In the genomic region with DNA sequence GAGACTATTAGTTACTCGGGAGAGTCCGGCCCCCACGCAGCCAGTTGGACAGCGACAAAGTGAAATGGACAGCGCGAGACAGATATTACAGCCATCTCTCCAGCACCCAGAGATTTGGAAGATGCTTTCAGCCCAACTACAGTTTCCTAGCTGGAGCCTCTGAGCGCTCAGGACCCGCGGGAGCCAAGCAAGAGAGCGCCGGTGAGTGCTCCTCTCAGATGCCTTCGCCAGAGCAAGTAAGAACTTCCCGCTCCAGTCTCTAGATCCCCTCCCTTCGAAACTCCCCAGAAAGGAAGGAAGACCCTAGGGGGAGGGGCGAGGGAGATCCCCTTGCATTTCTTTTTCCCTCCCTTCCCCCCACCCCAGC, we compare ENCODE assay signal across 10 mouse cellular contexts. TPM values are rescaled to one million over a fixed set of nuclear protein-coding genes. Genes with fewer than 3 reads are reported as not detected.
DNase-seq lines count a peak whose midpoint lies in the region; ATAC-seq lines count a peak whose summit lies in the region.
"Had no signal": no experiment of that assay in that cellular context is flagged by ENCODE, and none has a peak within 500 bp of the region (broad histone marks: within the 10 kb centered on the region; RNA-seq: fewer than 3 reads in every experiment).

No protein-coding gene starts in this region.

- H3K27ac ChIP-seq in kidney, embryonic 15.5 days: no peak overlapping the region
- H3K27ac ChIP-seq in kidney, embryonic 16.5 days (ENCODE audit: low read length): no peak overlapping the region
- H3K27ac ChIP-seq in forebrain, embryonic 15.5 days (replicated peaks): no peak overlapping the region
- no peak overlapping the region for H3K27ac ChIP-seq in midbrain, embryonic 11.5 days (ENCODE audit: low read depth, low read length)

- DNase-seq in Muller cell, postnatal 12 days (ENCODE audit: inconsistent ontology term): peak; percentile 15
- DNase-seq in midbrain, embryonic 11.5 days (ENCODE audit: low spot score, missing footprints): peak; percentile 85
- no peak for DNase-seq in thymus, postnatal 4 days
- no peak for DNase-seq in heart, adult 11 months
- DNase-seq in cerebellum, postnatal 36 days: no peak

- no peaks in the 10 kb centered on the region for H3K9me3 ChIP-seq in kidney, embryonic 15.5 days (replicated peaks)
- H3K9me3 ChIP-seq in kidney, embryonic 16.5 days (ENCODE audit: low read length): no peaks in the 10 kb centered on the region
- no peaks in the 10 kb centered on the region for H3K9me3 ChIP-seq in forebrain, embryonic 15.5 days
- no peaks in the 10 kb centered on the region for H3K9me3 ChIP-seq in midbrain, embryonic 11.5 days (ENCODE audit: control insufficient read depth, low read length)

- peak; percentile 49; the same call in 1 of the 2 replicates for ATAC-seq in kidney, embryonic 15.5 days (replicated peaks; ENCODE audit: low FRiP score)
- ATAC-seq in kidney, embryonic 16.5 days (ENCODE audit: low FRiP score, low TSS enrichment): no peak
- ATAC-seq in forebrain, embryonic 15.5 days (replicated peaks): peak; percentile 51; the same call in 1 of the 2 replicates
- ATAC-seq in midbrain, embryonic 11.5 days (ENCODE audit: low FRiP score): no peak; the same call in 1 of the 2 replicates

- H3K4me3 ChIP-seq in kidney, embryonic 15.5 days (replicated peaks): no peak overlapping the region
- no peak overlapping the region for H3K4me3 ChIP-seq in kidney, embryonic 16.5 days (ENCODE audit: low read length)
- H3K4me3 ChIP-seq in forebrain, embryonic 15.5 days: peak overlapping the region; percentile 44
- peak overlapping the region; percentile 22 for H3K4me3 ChIP-seq in midbrain, embryonic 11.5 days (ENCODE audit: low read depth, low read length)

- no peak overlapping the region for H3K9ac ChIP-seq in kidney, embryonic 15.5 days
- no peak overlapping the region for H3K9ac ChIP-seq in kidney, embryonic 16.5 days (replicated peaks; ENCODE audit: low read length)
- H3K9ac ChIP-seq in forebrain, embryonic 15.5 days (replicated peaks): peak overlapping the region; percentile 45
- no peak overlapping the region for H3K9ac ChIP-seq in midbrain, embryonic 11.5 days (ENCODE audit: low read length)

- WGBS in kidney, embryonic 15.5 days: 3% methylated on average over 15 of the region's 15 CpGs
- WGBS in kidney, embryonic 16.5 days: 0% methylated on average over 15 of the region's 15 CpGs
- under 1% methylated on average over 15 of the region's 15 CpGs for WGBS in forebrain, embryonic 15.5 days
- under 1% methylated on average over 15 of the region's 15 CpGs for WGBS in midbrain, embryonic 11.5 days

- no peaks in the 10 kb centered on the region for H3K4me1 ChIP-seq in kidney, embryonic 15.5 days
- H3K4me1 ChIP-seq in kidney, embryonic 16.5 days (ENCODE audit: insufficient read depth, low read length): no peaks in the 10 kb centered on the region
- H3K4me1 ChIP-seq in forebrain, embryonic 15.5 days: peaks cover 26% of the 10 kb centered on the region
- 0 out of 2 replicates have a peak, but pooled peaks cover 6% of the 10 kb centered on the region for H3K4me1 ChIP-seq in midbrain, embryonic 11.5 days (ENCODE audit: control insufficient read depth, insufficient read depth, low read length)

- H3K27me3 ChIP-seq in kidney, embryonic 15.5 days: peaks cover 52% of the 10 kb centered on the region
- H3K27me3 ChIP-seq in kidney, embryonic 16.5 days (ENCODE audit: insufficient read depth, low read length): peaks cover 46% of the 10 kb centered on the region
- H3K27me3 ChIP-seq in forebrain, embryonic 15.5 days: peaks cover 35% of the 10 kb centered on the region
- H3K27me3 ChIP-seq in midbrain, embryonic 11.5 days (ENCODE audit: control insufficient read depth, insufficient read depth, low read length): peaks cover 38% of the 10 kb centered on the region

- H3K4me2 ChIP-seq in kidney, embryonic 15.5 days: no peak overlapping the region
- H3K4me2 ChIP-seq in kidney, embryonic 16.5 days (replicated peaks; ENCODE audit: low read depth, low read length): no peak overlapping the region
- H3K4me2 ChIP-seq in forebrain, embryonic 15.5 days (replicated peaks): peak overlapping the region; percentile 83
- H3K4me2 ChIP-seq in midbrain, embryonic 11.5 days: peak overlapping the region; percentile 41

- H3K36me3 ChIP-seq in kidney, embryonic 15.5 days: no peaks in the 10 kb centered on the region
- no peaks in the 10 kb centered on the region for H3K36me3 ChIP-seq in kidney, embryonic 16.5 days (ENCODE audit: insufficient read depth, low read length)
- H3K36me3 ChIP-seq in forebrain, embryonic 15.5 days: no peaks in the 10 kb centered on the region
- no peaks in the 10 kb centered on the region for H3K36me3 ChIP-seq in midbrain, embryonic 11.5 days (ENCODE audit: control insufficient read depth, insufficient read depth, low read length)

RNA-seq across cellular contexts. Expression of gene Htr1a, which starts 0.4 kb away (rescaled TPM):
- 0.04 TPM in 1 of 2 replicates, not detected in the other for polyA plus RNA-seq in kidney, embryonic 15.5 days (2015; fragmentation: Nextera tagmentation; extraction: Ambion mirVana)
- polyA plus RNA-seq in kidney, embryonic 16.5 days (2015; fragmentation: Nextera tagmentation; extraction: Ambion mirVana): not detected in 2 replicates
- polyA plus RNA-seq in forebrain, embryonic 15.5 days (2015; fragmentation: Nextera tagmentation; extraction: Ambion mirVana): 1.0 and 1.3 TPM in 2 replicates
- 0.04 and 0.05 TPM in 2 replicates for polyA plus RNA-seq in midbrain, embryonic 11.5 days (2014; fragmentation: Nextera tagmentation; extraction: Ambion mirVana)
- polyA plus RNA-seq: intestine, embryonic 14.5 days; lung, embryonic 16.5 days had no signal

Comparison
In these comparisons a context has a peak if more than half of its experiments do, and no peak if none do; other contexts are left out.
1. ATAC-seq: peak in kidney, embryonic 15.5 days (single experiment) and forebrain, embryonic 15.5 days (single experiment); none in kidney, embryonic 16.5 days (single experiment) and midbrain, embryonic 11.5 days (single experiment).
2. H3K4me2 ChIP-seq: peak in forebrain, embryonic 15.5 days (single experiment) and midbrain, embryonic 11.5 days (single experiment); none in kidney, embryonic 15.5 days (single experiment) and kidney, embryonic 16.5 days (single experiment).
3. H3K4me3 ChIP-seq: peak in forebrain, embryonic 15.5 days (single experiment) and midbrain, embryonic 11.5 days (single experiment); none in kidney, embryonic 15.5 days (single experiment) and kidney, embryonic 16.5 days (single experiment).
4. DNase-seq: peak in Muller cell, postnatal 12 days (single experiment) and midbrain, embryonic 11.5 days (single experiment); none in thymus, postnatal 4 days (single experiment), heart, adult 11 months (single experiment) and cerebellum, postnatal 36 days (0 of 2).